In genomic region chr3:30330021-30330420, GRCm38 (mm10) we compare ENCODE assay signal across 21 mouse cellular contexts.
DNase-seq lines count a peak whose midpoint lies in the region; ATAC-seq and TF ChIP-seq lines count a peak whose summit lies in the region.
"Had no signal": no experiment of that assay in that cellular context is flagged by ENCODE, and none has a peak within 500 bp of the region (broad histone marks: within the 10 kb centered on the region; RNA-seq: fewer than 3 reads in every experiment).

No protein-coding gene starts in this region.

- no peaks in the 10 kb centered on the region for H3K27me3 ChIP-seq in heart, adult 2 months (ENCODE audit: control insufficient read depth, insufficient read depth, low read length)
- no peaks in the 10 kb centered on the region for H3K27me3 ChIP-seq in heart, embryonic 11.5 days (ENCODE audit: control insufficient read depth, insufficient read depth, low read length)
- no peaks in the 10 kb centered on the region for H3K27me3 ChIP-seq in lung, postnatal 0 days (replicated peaks; ENCODE audit: insufficient read depth, low read length)
- H3K27me3 ChIP-seq in myocyte (ENCODE audit: control insufficient read depth, insufficient read depth, insufficient read length) = no peaks in the 10 kb centered on the region
- H3K27me3 ChIP-seq: CH12.LX; hindbrain, embryonic 15.5 days had no signal

- TF ChIP-seq EP300 in heart, adult 2 months (IDR thresholded peaks at IDR 0.05; ENCODE audit: insufficient read depth, low read depth, low read length) = no peak
- TF ChIP-seq EP300 in lung, postnatal 0 days (IDR thresholded peaks at IDR 0.05) = no peak

- intact Hi-C loops in heart, adult 2 months (cut with DNase I) = no loop called here

- no peaks in the 10 kb centered on the region; the same call in 1 of the 2 replicates for H3K4me1 ChIP-seq in heart, adult 2 months (ENCODE audit: control insufficient read depth, insufficient read depth, low read length)
- H3K4me1 ChIP-seq in heart, embryonic 11.5 days (ENCODE audit: control insufficient read depth, insufficient read depth, low read length) = 0 out of 2 replicates have a peak, but pooled peaks cover 2% of the 10 kb centered on the region
- H3K4me1 ChIP-seq in lung, adult 2 months (ENCODE audit: control insufficient read depth, insufficient read depth, low read length) = peaks cover 2% of the 10 kb centered on the region; the same call in 1 of the 2 replicates
- H3K4me1 ChIP-seq in lung, postnatal 0 days (ENCODE audit: insufficient read depth, low read depth, low read length) = no peaks in the 10 kb centered on the region
- H3K4me1 ChIP-seq: embryonic facial prominence, embryonic 10.5 days; forebrain, embryonic 10.5 days; hindbrain, embryonic 15.5 days had no signal

- H3K9me3 ChIP-seq in heart, embryonic 11.5 days (replicated peaks; ENCODE audit: control insufficient read depth, low read length) = no peaks in the 10 kb centered on the region
- H3K9me3 ChIP-seq in lung, postnatal 0 days (ENCODE audit: low read length) = no peaks in the 10 kb centered on the region
- H3K9me3 ChIP-seq: embryonic facial prominence, embryonic 10.5 days; forebrain, embryonic 10.5 days; hindbrain, embryonic 15.5 days had no signal

- no peak for ATAC-seq in heart, embryonic 11.5 days (replicated peaks; ENCODE audit: insufficient number of reproducible peaks, low FRiP score, low TSS enrichment)
- no peak for ATAC-seq in lung, postnatal 0 days
- peak; percentile 42; the same call in 1 of the 2 replicates for ATAC-seq in common myeloid progenitor, adult 5-6 weeks (replicated peaks; ENCODE audit: low read depth, poor library complexity, severe bottlenecking)
- ATAC-seq: activated CD4-positive, CD25-positive, alpha-beta regulatory T cell, adult 4 months; forebrain, embryonic 14.5 days; Patski had no signal

- WGBS in heart, adult 2 months = 36% methylated on average over 3 of the region's 3 CpGs
- WGBS in heart, embryonic 11.5 days (ENCODE audit: insufficient replicate concordance) = 74% methylated on average over 3 of the region's 3 CpGs
- 35% methylated on average over 3 of the region's 3 CpGs for WGBS in lung, adult 2 months
- 42% methylated on average over 3 of the region's 3 CpGs for WGBS in lung, postnatal 0 days

- TF ChIP-seq CTCF in heart, adult 2 months (IDR thresholded peaks at IDR 0.05) = no peak
- no peak for TF ChIP-seq CTCF in lung, adult 2 months (IDR thresholded peaks at IDR 0.05; ENCODE audit: insufficient read depth, low read length)
- no peak for TF ChIP-seq CTCF in lung, postnatal 0 days (IDR thresholded peaks at IDR 0.05)

- no peak overlapping the region for H3K4me2 ChIP-seq in heart, embryonic 11.5 days
- no peak overlapping the region for H3K4me2 ChIP-seq in lung, postnatal 0 days (replicated peaks; ENCODE audit: low read depth, low read length)
- H3K4me2 ChIP-seq in myocyte (ENCODE audit: low read depth) = peak overlapping the region; percentile 31
- H3K4me2 ChIP-seq: hindbrain, embryonic 15.5 days had no signal

- H3K4me3 ChIP-seq in heart, adult 2 months = no peak overlapping the region
- H3K4me3 ChIP-seq in heart, embryonic 11.5 days (ENCODE audit: low read depth, low read length) = no peak overlapping the region
- no peak overlapping the region for H3K4me3 ChIP-seq in lung, adult 2 months (replicated peaks; ENCODE audit: extremely low read depth, low read depth, low read length)
- no peak overlapping the region for H3K4me3 ChIP-seq in lung, postnatal 0 days (ENCODE audit: low read depth, low read length)
- no peak overlapping the region for H3K4me3 ChIP-seq in myocyte
- H3K4me3 ChIP-seq: embryonic facial prominence, embryonic 10.5 days; forebrain, embryonic 10.5 days; hindbrain, embryonic 15.5 days had no signal

- no peak overlapping the region for H3K9ac ChIP-seq in heart, adult 2 months (ENCODE audit: low read depth, low read length)
- H3K9ac ChIP-seq in heart, embryonic 11.5 days (ENCODE audit: low read depth, low read length) = no peak overlapping the region
- H3K9ac ChIP-seq in lung, postnatal 0 days (replicated peaks; ENCODE audit: low read depth) = no peak overlapping the region
- H3K9ac ChIP-seq: hindbrain, embryonic 15.5 days had no signal

- H3K27ac ChIP-seq in heart, adult 2 months = peak overlapping the region; percentile 45
- no peak overlapping the region for H3K27ac ChIP-seq in heart, embryonic 11.5 days (ENCODE audit: low read depth, low read length)
- no peak overlapping the region for H3K27ac ChIP-seq in lung, postnatal 0 days (ENCODE audit: low read length)
- H3K27ac ChIP-seq: embryonic facial prominence, embryonic 10.5 days; forebrain, embryonic 10.5 days; hindbrain, embryonic 15.5 days had no signal

- H3K79me2 ChIP-seq in heart, adult 2 months (replicated peaks; ENCODE audit: control insufficient read depth, insufficient read depth, low read length) = no peaks in the 10 kb centered on the region
- no peaks in the 10 kb centered on the region for H3K79me2 ChIP-seq in myocyte (ENCODE audit: control insufficient read depth, insufficient read depth)

- peak in 1 of 2 experiments; percentile 9 for DNase-seq in heart, adult 2 months
- peak; percentile 2 for DNase-seq in lung, adult 2 months
- no peak for DNase-seq in lung, postnatal 0 days (ENCODE audit: low spot score)
- no peak for DNase-seq in natural killer cell, adult 2 months (ENCODE audit: low spot score in 2 of 2)
- DNase-seq: adrenal gland, adult 2 months; adrenal gland, postnatal 25 days; cerebellum, adult 18-20 months; cerebellum, adult 9-11 months; cerebellum, postnatal 36 days; gastrocnemius, postnatal 10 days; heart, postnatal 10 days had no signal

- H3K36me3 ChIP-seq in heart, adult 2 months (ENCODE audit: control insufficient read depth, insufficient read depth, low read length) = no peaks in the 10 kb centered on the region
- H3K36me3 ChIP-seq in heart, embryonic 11.5 days (ENCODE audit: control insufficient read depth, insufficient read depth, low read length) = no peaks in the 10 kb centered on the region
- no peaks in the 10 kb centered on the region for H3K36me3 ChIP-seq in lung, postnatal 0 days (ENCODE audit: insufficient read depth, low read length)
- no peaks in the 10 kb centered on the region for H3K36me3 ChIP-seq in myocyte (ENCODE audit: control insufficient read depth, insufficient read depth)
- H3K36me3 ChIP-seq: embryonic facial prominence, embryonic 10.5 days; forebrain, embryonic 10.5 days; hindbrain, embryonic 15.5 days had no signal

- no peak for TF ChIP-seq POLR2A in heart, adult 2 months (IDR thresholded peaks at IDR 0.05; ENCODE audit: insufficient read depth, low read depth, low read length)
- no peak for TF ChIP-seq POLR2A in lung, adult 2 months (IDR thresholded peaks at IDR 0.05; ENCODE audit: borderline replicate concordance, extremely low read depth, low read depth, low read length)
- no peak for TF ChIP-seq POLR2A in myocyte (IDR thresholded peaks at IDR 0.05; ENCODE audit: insufficient read length, low read depth)

- H3ac ChIP-seq in myocyte (ENCODE audit: control insufficient read depth, insufficient read length) = no peak overlapping the region

TF ChIP-seq in myocyte, 11 proteins besides CTCF, POLR2A, EP300 and RAD21:
- TF ChIP-seq TCF3 (IDR thresholded peaks at IDR 0.05; ENCODE audit: insufficient read length, low read depth) (no peak), MAX (IDR thresholded peaks at IDR 0.05; ENCODE audit: low read depth) (no peak), SRF (IDR thresholded peaks at IDR 0.05; ENCODE audit: control insufficient read depth, insufficient read length, low read depth) (no peak), MYOD1 (IDR thresholded peaks at IDR 0.05; ENCODE audit: control insufficient read depth in 1 of 3, insufficient read length in 2 of 3, low read depth in 2 of 3) (no peak), MYOG (IDR thresholded peaks at IDR 0.05; ENCODE audit: control insufficient read depth in 1 of 3, insufficient read depth in 1 of 3, insufficient read length in 2 of 3, low read depth in 2 of 3) (no peak), E2F4 (IDR thresholded peaks at IDR 0.05; ENCODE audit: insufficient read depth) (no peak), TCF12 (IDR thresholded peaks at IDR 0.05; ENCODE audit: insufficient read depth, poor library complexity, severe bottlenecking) (no peak), POLR2AphosphoS2 (IDR thresholded peaks at IDR 0.05; ENCODE audit: insufficient read length, low read depth) (no peak), CEBPB (IDR thresholded peaks at IDR 0.05; ENCODE audit: insufficient read depth, poor library complexity, severe bottlenecking) (no peak), USF1 (IDR thresholded peaks at IDR 0.05; ENCODE audit: low read depth) (no peak), REST (IDR thresholded peaks at IDR 0.05; ENCODE audit: insufficient read depth, insufficient read length) (no peak)
